Mouse (Mus musculus) yolk sac, embryonic 10.5 days (tissue): ENCODE results near the gene D630045J12Rik.

Source experiments
- DNase-seq: peaks from one replicate; pipeline ENCODE4 v3.0.0-alpha.2; 2017; ENCODE audit warnings: low spot score

D630045J12Rik gene

DNA sequence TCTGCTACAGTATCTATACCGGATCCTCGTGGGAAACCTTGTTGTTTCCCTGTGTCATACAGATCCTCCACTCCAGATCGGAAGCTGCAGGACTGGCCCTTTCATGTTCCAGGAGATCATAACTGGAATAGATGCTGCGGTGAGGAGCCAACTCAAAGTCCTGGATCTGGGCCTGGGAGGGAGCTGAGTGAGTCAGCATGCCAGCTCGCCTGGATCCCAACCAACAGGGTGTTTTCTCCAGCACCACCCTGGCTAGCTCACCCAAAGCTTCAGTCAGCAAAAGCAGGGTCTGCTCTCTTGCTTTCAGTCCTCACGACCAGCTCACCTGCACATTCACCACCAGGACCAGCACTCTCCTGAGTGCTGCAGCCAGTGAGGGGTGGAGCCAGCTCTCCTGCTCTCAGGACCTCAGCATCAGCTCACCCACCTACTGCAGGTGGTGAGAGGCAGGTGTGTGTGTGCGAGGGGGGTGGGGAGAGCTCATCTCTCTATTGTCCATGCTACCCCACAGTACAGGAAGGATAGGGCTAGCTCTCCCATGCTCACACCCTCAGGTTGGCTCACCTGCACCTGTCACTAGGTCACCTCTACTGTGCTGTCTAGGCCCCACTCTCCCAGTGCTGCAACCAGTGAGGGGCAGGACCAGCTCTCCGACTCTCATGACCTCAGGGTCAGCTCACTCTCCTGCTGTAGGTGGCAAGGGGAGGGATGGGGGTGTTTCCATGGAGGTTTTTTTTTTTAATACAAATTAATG lies 118.8 kb downstream of the D630045J12Rik start:
- no peak for DNase-seq

DNA sequence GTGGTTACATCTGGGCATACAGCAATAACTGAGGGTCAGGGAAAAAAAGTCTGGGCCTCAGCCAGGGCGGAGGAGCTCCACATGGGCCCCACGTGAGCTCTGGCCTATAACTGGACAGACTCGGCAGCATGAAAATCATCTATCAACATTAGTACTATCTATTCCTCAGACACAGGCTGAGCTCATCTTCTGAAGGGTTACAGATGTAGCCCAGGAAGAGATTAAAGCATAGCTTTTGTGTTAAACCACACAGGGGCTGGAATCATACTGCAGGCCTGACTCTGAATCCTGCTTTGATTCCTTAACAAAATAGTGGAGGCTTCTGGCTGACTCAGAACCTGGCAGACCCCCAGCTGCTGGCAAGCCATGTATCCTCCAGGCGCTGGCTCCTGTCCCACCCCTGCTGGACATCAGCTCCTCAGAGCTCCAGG lies 122.0 kb downstream of the D630045J12Rik start:
- no peak for DNase-seq

DNA sequence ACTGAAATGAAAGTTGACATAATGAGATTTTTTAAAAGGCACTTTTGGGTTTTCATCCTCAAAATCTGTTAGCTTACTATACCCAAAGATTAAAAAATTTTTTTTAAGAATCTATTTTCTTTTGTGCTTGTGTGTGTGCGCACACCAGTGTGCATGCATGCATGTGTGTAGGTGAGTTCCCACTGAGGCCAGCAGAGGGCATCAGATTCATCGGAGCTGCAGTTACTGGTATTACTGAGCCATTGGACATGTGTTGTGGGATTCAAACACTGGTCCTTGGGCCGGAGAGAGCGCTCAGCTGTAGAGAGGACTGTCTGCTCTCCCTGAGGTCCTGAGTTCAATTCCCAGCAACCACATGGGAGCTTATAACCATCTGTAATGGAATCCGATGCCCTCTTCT lies 123.9 kb downstream of the D630045J12Rik start:
- DNase-seq: no peak

DNA sequence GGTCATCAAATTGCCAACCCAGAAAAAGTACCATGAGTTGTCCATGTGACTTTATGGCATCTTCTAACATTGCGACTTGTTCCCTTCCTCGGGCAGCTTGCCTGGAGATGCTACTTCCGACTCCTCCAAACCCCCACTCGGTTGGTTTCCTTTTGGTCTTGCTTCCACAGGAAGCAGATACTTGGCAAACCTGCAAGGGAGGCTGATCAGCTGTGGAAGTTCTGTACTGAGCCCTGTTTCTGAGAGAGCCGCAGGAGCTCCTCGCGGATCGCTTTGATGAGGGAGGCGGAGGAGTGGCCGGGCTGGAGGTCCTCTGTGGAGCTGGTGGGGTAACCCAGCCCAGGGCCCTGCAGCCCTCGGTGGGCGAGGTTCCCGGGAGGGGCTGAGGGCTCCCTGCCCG lies 125.7 kb downstream of the D630045J12Rik start:
- DNase-seq: no peak

DNA sequence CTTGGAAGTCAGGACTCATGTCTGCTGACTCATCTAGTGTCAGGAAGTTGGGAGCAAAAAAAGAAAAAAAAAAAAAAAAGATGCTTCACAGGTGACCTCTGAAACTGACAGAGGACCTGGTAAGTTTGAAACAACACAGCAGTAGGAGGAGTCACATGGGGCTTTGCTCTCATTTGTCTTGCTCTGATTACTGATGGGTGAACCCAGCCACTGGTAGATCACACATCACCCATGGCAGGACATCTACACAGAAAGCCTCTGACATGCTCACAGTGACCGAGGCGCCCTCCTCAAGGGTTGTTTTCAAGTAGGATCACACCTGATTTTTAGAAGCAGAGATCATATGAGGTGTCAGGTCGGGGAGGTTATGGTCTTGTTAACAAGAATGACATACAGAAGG lies 128.3 kb downstream of the D630045J12Rik start:
- no peak for DNase-seq

DNA sequence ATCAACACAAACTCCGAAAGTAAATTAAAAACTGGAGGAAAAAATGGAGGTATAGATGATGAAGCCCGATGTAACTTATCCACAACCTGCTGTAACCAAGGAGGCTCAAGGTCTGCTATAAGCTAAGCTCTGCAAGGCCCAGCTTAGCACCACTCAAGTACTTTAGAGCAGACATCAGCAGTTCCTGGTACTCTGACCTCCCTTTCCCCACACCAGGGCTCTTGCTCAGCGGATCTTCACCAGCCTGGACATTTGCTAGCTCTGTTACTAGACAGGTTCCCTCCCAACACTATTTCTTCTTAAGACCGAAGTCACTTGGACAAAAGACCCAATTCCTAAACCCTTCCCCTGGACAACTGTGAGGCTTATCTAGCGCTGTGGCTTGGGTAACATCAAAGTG lies 128.9 kb downstream of the D630045J12Rik start:
- peak; percentile 24 for DNase-seq

DNA sequence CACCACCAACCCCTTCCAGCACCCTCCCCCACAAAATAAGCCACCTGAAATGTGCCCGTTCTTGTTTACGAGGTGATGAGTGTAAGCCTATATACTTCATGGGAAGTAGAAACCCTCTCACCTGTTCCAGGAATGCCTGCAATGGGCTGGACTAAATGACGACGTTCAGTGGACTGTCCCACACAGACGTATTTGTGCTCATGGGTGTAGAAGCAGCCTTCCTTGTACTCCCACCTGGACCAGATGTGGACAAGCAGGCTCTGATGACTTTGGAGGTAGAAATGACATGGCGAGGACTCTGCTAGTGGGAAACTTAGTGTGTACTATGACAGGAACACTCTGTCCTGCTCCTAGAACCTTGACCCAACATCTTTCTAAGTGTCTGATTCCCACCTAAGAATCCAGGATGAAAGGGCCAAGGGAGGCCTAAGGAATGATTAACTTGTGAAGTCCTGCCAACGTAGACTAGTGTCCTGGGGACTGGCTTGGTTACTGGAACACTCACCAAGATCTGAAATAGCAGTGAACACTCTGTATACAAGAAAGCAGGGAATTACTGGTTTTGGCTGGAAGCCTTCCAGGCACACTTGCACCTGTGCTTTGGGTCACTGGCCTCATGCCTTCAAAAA lies 129.5 kb downstream of the D630045J12Rik start, which contains the start of gene Atp6v0a4:
TSS of gene Atp6v0a4 (minus strand) at position 380 of the 629 bp plus-strand sequence.
- peak; percentile 70 for DNase-seq

DNA sequence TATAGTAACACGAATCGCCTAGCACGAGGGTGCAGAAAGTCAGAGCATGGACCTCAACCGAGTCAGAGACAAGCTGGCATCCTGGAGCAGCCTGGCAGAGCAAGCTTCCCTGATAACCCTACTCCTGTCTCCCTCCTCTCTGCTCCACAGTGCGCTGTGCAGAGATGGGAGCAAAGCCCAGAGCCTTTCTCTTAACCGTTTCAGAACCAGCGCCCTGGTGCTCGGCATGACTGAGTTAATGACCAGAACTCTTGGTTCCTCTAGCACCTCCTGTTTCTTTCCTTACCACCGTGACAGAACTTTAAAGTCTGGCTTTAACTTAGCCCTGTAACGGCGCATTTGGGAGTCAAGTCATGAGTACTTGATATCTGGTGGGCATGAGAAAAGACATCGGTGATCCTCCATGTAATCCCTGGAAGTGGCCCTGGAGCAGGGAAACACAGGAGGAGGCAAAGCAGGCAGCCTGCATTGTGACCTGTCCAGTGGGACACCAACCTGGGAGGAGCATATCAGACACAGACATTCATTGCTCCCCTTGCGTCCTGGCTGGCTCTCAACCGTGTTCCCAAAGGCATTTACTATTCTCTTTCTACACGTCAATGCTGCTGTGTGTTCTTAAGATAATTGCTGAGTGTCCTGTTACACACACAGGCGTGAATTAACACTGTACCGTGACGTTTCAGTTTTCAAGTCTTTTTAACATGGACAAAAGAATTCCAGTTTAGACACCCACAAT lies 130.2 kb downstream of the D630045J12Rik start:
- DNase-seq: peak; percentile 39

DNA sequence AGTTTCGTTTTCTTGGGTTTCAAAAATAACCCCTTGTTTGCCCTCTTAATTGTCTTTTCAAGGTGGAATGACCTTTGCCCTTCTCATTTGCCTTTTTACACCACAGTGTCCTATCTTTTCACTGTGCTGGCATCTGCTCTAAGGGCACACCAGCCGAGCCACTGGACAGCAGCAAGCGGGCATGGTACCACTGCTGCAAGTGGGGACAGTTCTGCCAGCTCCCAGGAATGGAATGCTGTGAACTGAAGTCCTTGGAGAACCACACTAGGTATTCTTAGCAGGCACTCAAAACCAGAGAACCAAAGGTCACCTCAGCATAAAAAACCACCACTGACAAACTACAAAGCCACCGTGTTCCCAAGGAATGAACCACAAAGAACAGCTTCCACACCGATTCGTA lies 131.0 kb downstream of the D630045J12Rik start:
- DNase-seq: peak; percentile 54

DNA sequence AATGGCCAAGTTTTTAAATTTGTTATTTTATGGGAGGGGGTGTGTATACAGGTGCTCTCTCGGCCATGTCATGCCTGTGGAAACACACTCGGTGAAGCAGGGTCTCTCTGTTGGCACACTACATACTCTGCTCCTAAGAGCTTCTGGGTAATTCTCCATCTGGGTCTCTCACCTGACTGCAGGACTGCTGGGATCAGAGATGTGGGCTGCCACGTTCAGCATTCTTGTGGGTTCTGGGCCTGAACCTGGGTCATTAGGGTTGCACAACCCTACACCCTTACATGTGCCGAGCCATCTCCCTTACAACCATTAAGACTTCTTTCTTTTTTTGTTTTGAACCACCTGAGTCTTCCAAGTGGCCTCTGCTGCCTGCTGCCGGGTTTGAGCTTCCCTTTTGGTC lies 132.0 kb downstream of the D630045J12Rik start:
- DNase-seq: no peak

DNA sequence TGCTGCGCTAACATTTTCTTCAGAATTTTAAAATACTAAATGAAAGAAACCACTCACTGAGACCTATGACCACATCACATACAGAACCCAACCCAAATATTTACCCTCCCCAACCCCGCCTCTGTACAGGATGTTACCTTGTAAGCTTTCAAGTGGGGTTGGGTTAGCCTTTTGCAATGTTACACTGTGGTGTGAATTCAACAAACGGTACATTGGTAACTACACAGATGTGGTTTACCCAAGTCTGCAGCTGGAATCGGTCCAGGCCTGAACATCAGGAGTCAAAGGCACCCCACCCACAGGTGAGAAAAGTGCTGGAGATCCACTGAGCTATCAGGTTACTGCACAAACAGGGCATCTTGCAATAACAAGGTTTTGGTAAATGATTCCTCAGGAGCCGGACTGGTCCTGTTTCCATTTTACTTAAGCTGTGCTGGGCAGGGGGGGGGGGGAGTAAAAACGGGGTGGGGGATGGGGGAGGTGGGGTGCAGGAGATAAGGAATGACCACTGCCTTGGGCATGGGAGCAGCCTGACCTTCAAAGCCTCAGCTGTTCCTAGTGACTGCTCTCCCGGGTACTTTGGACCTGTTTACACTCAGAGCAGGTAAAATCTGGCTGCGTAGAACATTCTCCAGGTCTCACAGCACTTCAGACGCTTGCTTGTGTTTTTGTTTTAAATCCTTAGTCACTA lies 133.0 kb downstream of the D630045J12Rik start:
- peak; percentile 83 for DNase-seq

DNA sequence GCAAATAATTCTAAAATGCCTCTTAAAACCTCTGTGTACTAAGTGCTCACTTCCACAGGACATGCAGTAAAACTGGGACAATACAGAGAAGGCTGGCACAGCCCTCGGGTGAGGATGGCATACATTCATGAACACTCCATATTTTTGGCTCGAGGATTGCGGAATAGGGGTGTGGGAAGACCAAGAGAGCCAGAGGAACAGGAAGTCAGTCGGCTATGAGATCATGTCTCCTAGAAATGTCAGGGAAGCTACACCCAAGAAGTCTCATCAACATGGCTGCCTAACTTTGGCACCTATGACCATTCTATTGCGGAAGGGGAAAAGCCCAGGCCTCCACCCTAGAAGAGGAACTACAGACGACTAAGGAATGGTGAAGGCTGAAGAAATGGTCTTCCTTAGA lies 135.5 kb downstream of the D630045J12Rik start:
- DNase-seq: no peak

DNA sequence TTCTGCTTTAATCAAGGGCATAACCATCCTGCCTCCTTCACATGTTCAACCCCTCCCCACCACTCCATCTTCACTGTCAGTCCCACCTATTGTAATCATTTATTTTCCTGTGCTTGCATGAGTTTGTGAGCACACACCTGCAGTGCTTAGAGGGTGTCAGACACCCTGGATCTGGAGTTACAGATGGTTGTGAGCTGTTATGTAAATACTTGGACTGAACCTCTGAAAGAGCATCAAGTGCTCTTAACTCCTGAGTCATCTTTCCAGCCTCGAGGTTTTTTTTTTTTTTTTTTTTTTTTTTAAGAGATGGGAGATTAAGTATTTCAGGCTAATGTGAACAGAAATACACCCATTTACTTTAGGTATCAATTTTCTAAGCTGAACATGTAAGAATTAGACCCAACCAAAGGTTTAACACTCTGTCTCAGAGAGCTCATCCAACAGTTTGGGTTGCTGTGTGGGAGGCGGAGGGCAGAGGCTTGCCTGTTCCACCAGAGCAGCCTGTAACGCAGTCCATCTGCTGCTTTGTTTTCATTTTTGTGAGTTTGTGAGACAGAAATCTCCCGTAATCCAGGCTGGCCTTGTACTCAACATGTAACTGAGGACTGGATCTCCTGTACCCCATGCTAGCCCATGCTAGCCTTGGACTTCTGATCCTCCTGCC lies 137.6 kb downstream of the D630045J12Rik start:
- no peak for DNase-seq

DNA sequence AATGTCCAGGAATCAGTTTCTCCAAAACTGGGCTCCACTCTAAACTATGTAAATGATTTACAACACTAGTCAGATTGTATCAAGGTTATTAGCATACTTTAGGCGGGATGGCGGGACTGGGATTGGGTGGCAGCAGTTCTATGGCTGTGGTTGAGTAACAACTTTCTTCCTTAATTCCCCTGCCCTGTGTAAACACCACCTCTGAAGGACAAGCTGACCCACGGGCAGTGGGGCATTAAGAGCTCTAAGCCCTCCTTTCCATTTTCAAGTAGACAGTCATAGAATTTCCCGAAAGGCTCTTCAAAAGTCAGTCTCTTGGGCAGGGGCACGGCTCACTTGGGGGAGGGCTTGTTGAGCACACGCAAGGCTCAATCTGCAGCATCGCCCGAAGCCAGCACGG lies 142.9 kb downstream of the D630045J12Rik start:
- DNase-seq: peak; percentile 21

DNA sequence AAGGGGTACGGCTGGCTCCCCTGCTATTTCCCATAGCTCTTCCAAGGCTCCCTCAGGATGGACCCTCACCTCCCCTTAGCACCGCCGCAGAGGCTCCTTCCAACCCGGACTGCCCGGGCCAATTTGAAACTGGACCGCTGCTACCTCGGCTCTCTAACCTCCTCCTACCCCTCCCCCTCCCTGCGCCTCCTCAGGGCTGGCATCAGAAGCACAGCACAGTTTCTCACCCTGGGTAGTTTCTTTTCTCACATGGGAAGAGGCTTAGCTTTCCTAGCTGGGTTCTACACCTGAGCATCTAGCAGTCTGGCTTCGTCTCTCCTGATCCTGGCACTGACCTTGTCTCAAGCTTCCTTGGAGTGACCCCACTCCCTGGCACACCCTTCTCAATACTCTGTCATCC lies 143.9 kb downstream of the D630045J12Rik start:
- DNase-seq: no peak

DNA sequence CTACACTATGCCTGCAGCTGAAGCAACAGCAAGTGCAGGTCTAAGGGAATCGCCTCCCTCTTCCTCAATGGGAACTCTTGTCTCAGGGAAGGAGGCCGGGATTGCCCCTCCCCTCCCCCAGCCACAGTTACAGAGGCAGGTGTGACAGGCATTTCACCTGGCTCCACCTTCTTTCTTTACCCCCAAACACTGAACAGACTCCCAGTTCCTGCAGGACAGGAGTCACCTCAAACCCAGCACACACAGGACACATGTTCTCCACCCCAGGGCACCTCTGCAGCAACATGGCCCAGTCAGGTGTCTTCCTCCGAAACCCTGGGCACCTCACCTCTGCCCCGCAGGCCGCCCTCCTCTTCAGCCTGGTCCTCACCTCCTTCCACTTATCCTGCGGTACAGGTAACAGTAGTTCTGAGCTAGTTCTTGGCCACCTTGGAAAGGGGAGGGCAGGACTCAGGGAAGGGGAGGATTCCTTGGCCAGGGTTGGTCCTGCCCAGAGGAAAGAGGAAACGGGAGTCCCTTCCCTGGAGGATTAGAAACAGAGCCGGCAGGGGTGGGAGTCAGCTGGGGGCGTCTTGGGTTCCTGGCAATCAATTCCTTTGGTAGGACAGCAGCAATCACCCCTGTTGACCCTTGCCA lies 144.5 kb downstream of the D630045J12Rik start, which contains the start of gene Tmem213:
TSS of gene Tmem213 (plus strand) at position 96 of the 636 bp plus-strand sequence.
- DNase-seq: no peak

DNA sequence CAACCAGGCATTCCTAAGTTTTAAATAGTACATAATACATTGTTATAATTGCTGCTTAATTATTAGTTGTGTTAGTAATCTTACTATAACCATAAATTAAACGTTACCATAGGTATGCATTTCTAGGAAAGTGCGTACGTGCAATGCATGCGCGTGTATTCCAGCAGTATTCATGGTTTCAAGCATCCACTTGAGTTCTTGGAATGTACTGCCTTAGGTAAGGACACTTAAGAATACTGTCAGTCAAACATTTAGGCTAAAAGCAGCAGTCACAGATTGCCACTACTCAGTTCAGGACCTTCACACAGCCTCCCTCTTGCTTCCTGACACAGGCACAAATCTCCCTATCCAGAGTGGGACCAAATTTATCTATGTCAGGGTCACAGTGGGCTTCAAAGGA lies 145.4 kb downstream of the D630045J12Rik start:
- no peak for DNase-seq

DNA sequence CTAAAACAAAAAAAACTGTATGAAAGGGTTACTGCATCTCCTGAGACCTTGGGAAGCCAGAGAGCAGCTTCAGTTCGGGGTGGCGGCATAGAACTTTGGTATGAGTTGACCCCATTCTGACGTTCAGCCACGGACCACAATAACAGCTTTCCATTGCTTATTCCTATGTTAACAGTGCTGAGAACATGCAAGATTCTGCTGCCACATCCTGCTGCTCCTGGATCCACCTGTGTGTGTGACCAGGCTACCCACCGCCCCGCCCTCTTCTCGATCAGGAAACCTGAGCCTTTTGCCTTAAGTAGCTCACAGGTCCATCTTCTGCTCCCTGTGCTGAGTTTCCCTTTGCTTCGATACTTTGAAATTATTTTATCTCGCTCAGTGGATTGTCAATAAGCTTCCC lies 147.9 kb downstream of the D630045J12Rik start:
- DNase-seq: no peak

DNA sequence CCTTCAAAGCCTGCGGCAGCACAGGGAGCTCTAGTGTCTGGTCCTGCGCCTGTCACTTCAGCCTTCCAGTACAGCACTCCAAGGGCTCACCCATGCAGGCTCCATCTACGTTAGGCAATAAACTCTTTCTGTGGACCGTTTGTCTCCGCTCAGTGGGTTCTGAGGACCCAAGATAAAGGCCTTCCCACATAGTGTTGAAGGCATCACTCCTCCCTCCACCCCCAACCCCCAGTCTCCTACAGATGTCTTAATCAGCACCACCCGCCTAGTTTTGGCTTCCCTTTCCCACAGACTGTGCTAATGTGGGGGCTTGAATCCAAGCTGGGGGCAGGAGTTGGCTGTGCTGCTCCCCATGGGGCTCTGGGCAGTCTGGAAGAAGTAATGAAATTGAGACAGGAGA lies 150.0 kb downstream of the D630045J12Rik start:
- DNase-seq: no peak

DNA sequence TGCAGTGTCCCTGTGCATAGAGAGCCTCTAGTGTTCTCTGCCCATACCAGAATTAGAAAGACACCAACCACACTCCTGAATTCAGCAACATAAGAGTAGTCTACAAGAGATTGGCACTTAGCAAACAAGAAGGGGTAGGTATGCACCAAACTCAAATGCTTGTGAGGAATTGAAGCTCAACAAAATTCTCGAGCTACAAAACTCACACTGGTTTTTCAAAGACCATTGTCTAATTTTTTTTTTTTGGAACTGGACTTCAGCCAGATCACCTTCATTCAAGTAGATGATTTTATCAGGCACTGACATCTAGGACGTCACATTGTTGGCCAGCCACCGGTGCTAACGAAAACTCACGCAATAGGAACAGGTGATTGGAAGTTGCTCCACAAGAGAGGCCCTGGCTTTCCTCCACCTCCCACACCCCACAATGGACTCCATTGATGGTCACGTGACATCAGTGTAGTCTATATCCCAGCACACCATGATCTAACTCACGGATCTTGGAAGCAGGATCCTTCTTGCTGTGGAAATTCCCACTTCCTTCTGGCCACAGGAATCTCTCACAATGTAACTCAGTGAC lies 151.5 kb downstream of the D630045J12Rik start:
- DNase-seq: no peak

DNA sequence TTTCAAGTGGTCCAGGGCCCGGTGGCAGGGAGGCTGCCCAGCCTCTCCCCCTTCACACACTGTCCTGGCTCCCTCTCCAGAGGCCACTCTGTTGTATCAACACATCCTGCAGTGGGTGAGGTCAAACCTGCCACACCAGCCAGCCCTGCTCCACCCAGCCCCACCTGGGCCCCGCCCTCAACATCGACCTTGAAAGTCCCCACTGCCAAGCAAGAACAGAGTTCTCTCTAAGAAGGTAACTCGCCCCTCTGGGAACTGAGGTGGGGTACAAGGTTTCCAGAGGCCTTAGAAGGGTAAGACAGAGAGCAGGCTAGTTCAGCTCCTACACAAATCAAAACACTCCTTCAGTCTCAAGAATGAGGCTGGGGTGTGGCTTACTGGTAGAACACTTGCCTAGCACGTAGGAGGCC lies 156.8 kb downstream of the D630045J12Rik start:
- DNase-seq: no peak
